In genomic region chr17:33874411-33874810, GRCm38 (mm10) we compare ENCODE assay signal across 23 mouse cellular contexts. TPM values are rescaled to one million over a fixed set of nuclear protein-coding genes. Genes with fewer than 3 reads are reported as not detected.
A peak's percentile ranks its signal among the peaks of the same experiment; 100 is the strongest.
DNase-seq lines count a peak whose midpoint lies in the region; ATAC-seq and TF ChIP-seq lines count a peak whose summit lies in the region.
"Had no signal": no experiment of that assay in that cellular context is flagged by ENCODE, and none has a peak within 500 bp of the region (broad histone marks: within the 10 kb centered on the region; RNA-seq: fewer than 3 reads in every experiment).

No protein-coding gene starts in this region.

- no peaks in the 10 kb centered on the region for H3K27me3 ChIP-seq in E14TG2a.4 (ENCODE audit: insufficient read depth, low read length)
- H3K27me3 ChIP-seq: embryonic facial prominence, embryonic 13.5 days; hindbrain, embryonic 12.5 days; midbrain, embryonic 15.5 days; Patski had no signal

- no peak for ATAC-seq in activated CD4-positive, CD25-positive, alpha-beta regulatory T cell, adult 4 months
- ATAC-seq: forebrain, embryonic 14.5 days; midbrain, embryonic 15.5 days had no signal

- H3K4me1 ChIP-seq in E14TG2a.4 (replicated peaks; ENCODE audit: low read depth, low read length) = peaks cover 20% of the 10 kb centered on the region
- H3K4me1 ChIP-seq: embryonic facial prominence, embryonic 13.5 days; hindbrain, embryonic 12.5 days; midbrain, embryonic 15.5 days had no signal

- no peaks in the 10 kb centered on the region for H3K9me3 ChIP-seq in E14TG2a.4 (ENCODE audit: low read length)
- H3K9me3 ChIP-seq: embryonic facial prominence, embryonic 13.5 days; hindbrain, embryonic 12.5 days; midbrain, embryonic 15.5 days had no signal

- no peak for TF ChIP-seq CTCF in E14TG2a.4 (conservative IDR thresholded peaks at IDR 0.05; ENCODE audit: low read length)

- peak overlapping the region; percentile 23; the same call in 1 of the 2 replicates for H3K4me3 ChIP-seq in E14TG2a.4 (replicated peaks; ENCODE audit: low read length)
- H3K4me3 ChIP-seq: embryonic facial prominence, embryonic 13.5 days; hindbrain, embryonic 12.5 days; midbrain, embryonic 15.5 days; myocyte had no signal

- DNase-seq in cerebellum, postnatal 25 days = peak; percentile 35 to 54
- no peak for DNase-seq in cerebellum, adult 11 months
- peak; percentile 13 for DNase-seq in lung, postnatal 10 days
- DNase-seq in lung, postnatal 4 days = no peak
- peak; percentile 12 to 13 for DNase-seq in B cell, adult 2 months
- no peak for DNase-seq in frontal cortex, adult 2 months (ENCODE audit: extremely low spot score in 1 of 2, low spot score in 1 of 2)
- DNase-seq: gastrocnemius, postnatal 36 days; heart, postnatal 14 days; kidney, adult 18-20 months; lung, embryonic 14.5 days had no signal

- peaks cover 45% of the 10 kb centered on the region for H3K36me3 ChIP-seq in E14TG2a.4 (ENCODE audit: insufficient read depth, low read length)
- H3K36me3 ChIP-seq: midbrain, embryonic 15.5 days had no signal

RNA-seq across cellular contexts. Expression of gene Gm7029, which starts 0.8 kb away (rescaled TPM):
- polyA plus RNA-seq in frontal cortex, adult 2 months (2012; rRNA removed) = not detected in 2 replicates
- polyA plus RNA-seq in activated CD4-positive, CD25-positive, alpha-beta regulatory T cell, adult 4 months (2017; shearing (Covaris generic)) = not detected
- polyA plus RNA-seq: embryonic facial prominence, embryonic 13.5 days; forebrain, embryonic 14.5 days; heart, embryonic 11.5 days; hindbrain, embryonic 12.5 days; kidney, postnatal 0 days; liver, adult 2 months; lung, embryonic 14.5 days; midbrain, embryonic 15.5 days; myocyte; neural tube, embryonic 14.5 days; Patski; stomach, embryonic 16.5 days had no signal

RNA-seq across cellular contexts. Expression of gene Kifc1, which starts 16.1 kb away (rescaled TPM):
- polyA plus RNA-seq in frontal cortex, adult 2 months (2012; rRNA removed) = 2.5 and 2.6 TPM in 2 replicates
- polyA plus RNA-seq in activated CD4-positive, CD25-positive, alpha-beta regulatory T cell, adult 4 months (2017; shearing (Covaris generic)) = 1 to 10 TPM; 1.5 to 2.5 TPM

RNA-seq across cellular contexts. Expression of gene Platr17, which starts 30.5 kb away (rescaled TPM):
- 1.3 and 1.5 TPM in 2 replicates for polyA plus RNA-seq in frontal cortex, adult 2 months (2012; rRNA removed)
- polyA plus RNA-seq in activated CD4-positive, CD25-positive, alpha-beta regulatory T cell, adult 4 months (2017; shearing (Covaris generic)) = 10 to 100 TPM in 1 of 2 experiments, 1 to 10 TPM in 1; 6.5 to 15.4 TPM
- polyA plus RNA-seq: forebrain, embryonic 14.5 days; heart, embryonic 11.5 days; hindbrain, embryonic 12.5 days; Patski had no signal

RNA-seq across cellular contexts. Expression of gene Cd320, which starts 31.5 kb away (rescaled TPM):
- 30.1 and 31.8 TPM in 2 replicates for polyA plus RNA-seq in frontal cortex, adult 2 months (2012; rRNA removed)
- 10 to 100 TPM; 11.4 to 15.9 TPM for polyA plus RNA-seq in activated CD4-positive, CD25-positive, alpha-beta regulatory T cell, adult 4 months (2017; shearing (Covaris generic))

RNA-seq across cellular contexts. Expression of gene Daxx, which starts 34.8 kb away (rescaled TPM):
- polyA plus RNA-seq in frontal cortex, adult 2 months (2012; rRNA removed) = 26.4 and 27.2 TPM in 2 replicates
- 100 to 1,000 TPM in 1 of 2 experiments, 10 to 100 TPM in 1; 97.4 to 149 TPM for polyA plus RNA-seq in activated CD4-positive, CD25-positive, alpha-beta regulatory T cell, adult 4 months (2017; shearing (Covaris generic))

Comparison
In these comparisons a context has a peak if more than half of its experiments do, and no peak if none do; other contexts are left out.
1. DNase-seq: peak in cerebellum, postnatal 25 days (2 of 2), lung, postnatal 10 days (single experiment) and B cell, adult 2 months (2 of 2); none in cerebellum, adult 11 months (single experiment), lung, postnatal 4 days (0 of 2) and frontal cortex, adult 2 months (0 of 2).